Mouse (Mus musculus) brain, adult 2 months (tissue): Measurements from ENCODE around the gene 1700016K19Rik.
A peak's percentile ranks its signal among the peaks of the same experiment; 100 is the strongest.

Source experiments
- DNase-seq: peaks from one replicate; pipeline ENCODE4 v3.0.0; 2011; ENCODE audit warnings: low read depth, low spot score

Gene 1700016K19Rik

GRCm38 (mm10) chr11:75999440-76000155, at the start of gene 1700016K19Rik:
TSS of gene 1700016K19Rik (plus strand) at chr11:75999912.
- peak; percentile 93 for DNase-seq

GRCm38 (mm10) chr11:75950459-75950858, 49.3 kb upstream of the 1700016K19Rik start:
- DNase-seq = no peak

GRCm38 (mm10) chr11:75951895-75952294, 47.8 kb upstream of the 1700016K19Rik start:
- DNase-seq = no peak

- DNase-seq = no peak
Observed at GRCm38 (mm10) chr11:75954896-75955295, 44.8 kb upstream of the 1700016K19Rik start.

GRCm38 (mm10) chr11:75956651-75957050, 43.1 kb upstream of the 1700016K19Rik start:
- DNase-seq = no peak

GRCm38 (mm10) chr11:75957124-75957832, 42.4 kb upstream of the 1700016K19Rik start:
- DNase-seq = peak; percentile 27

GRCm38 (mm10) chr11:75961782-75962181, 37.9 kb upstream of the 1700016K19Rik start:
- peak; percentile 56 for DNase-seq

GRCm38 (mm10) chr11:75963730-75964475, 35.8 kb upstream of the 1700016K19Rik start:
- peak; percentile 78 for DNase-seq

GRCm38 (mm10) chr11:75964476-75964730, 35.3 kb upstream of the 1700016K19Rik start:
- no peak for DNase-seq

GRCm38 (mm10) chr11:75965674-75966400, 33.9 kb upstream of the 1700016K19Rik start:
- no peak for DNase-seq

- peak; percentile 66 for DNase-seq
Observed at GRCm38 (mm10) chr11:75966401-75967372, 33.0 kb upstream of the 1700016K19Rik start.

- no peak for DNase-seq
Observed at GRCm38 (mm10) chr11:75968761-75969160, 31.0 kb upstream of the 1700016K19Rik start.

- DNase-seq = no peak
Observed at GRCm38 (mm10) chr11:75970629-75971028, 29.1 kb upstream of the 1700016K19Rik start.

- DNase-seq = peak; percentile 47
Observed at GRCm38 (mm10) chr11:75972188-75972587, 27.5 kb upstream of the 1700016K19Rik start.

GRCm38 (mm10) chr11:75972916-75973567, 26.7 kb upstream of the 1700016K19Rik start:
- peak; percentile 36 for DNase-seq

GRCm38 (mm10) chr11:75973988-75974387, 25.7 kb upstream of the 1700016K19Rik start:
- no peak for DNase-seq

- DNase-seq = no peak
Observed at GRCm38 (mm10) chr11:75976748-75977147, 23.0 kb upstream of the 1700016K19Rik start.

- DNase-seq = no peak
Observed at GRCm38 (mm10) chr11:75978051-75978450, 21.7 kb upstream of the 1700016K19Rik start.

GRCm38 (mm10) chr11:75980413-75980812, 19.3 kb upstream of the 1700016K19Rik start:
- no peak for DNase-seq

GRCm38 (mm10) chr11:75983194-75983593, 16.5 kb upstream of the 1700016K19Rik start:
- no peak for DNase-seq
